Mouse (Mus musculus): ENCODE data around the gene Adad2.

Adad2 gene

DNA sequence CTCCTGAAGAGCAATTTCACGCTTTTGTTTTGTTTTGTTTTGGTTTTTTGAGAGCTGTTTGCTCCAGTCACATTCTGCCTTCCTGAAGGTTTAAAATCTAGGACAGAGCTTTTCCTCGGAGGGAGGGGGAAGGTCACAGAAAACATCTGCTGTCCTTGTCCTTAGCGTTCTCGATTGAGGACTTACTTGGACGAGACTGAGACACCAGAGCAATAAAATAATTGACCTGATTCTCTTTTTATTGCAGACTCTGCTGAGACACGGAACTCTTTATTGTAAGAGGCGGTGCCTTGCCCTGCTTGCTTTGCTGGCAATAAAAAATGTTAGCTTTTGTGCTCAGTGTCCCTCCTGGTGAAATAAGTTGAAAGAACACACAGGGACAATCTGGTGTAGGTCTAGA, 27.3 kb downstream of the Adad2 start:
- DNase-seq (ENCODE audit: low read depth, low spot score) = no peak

DNA sequence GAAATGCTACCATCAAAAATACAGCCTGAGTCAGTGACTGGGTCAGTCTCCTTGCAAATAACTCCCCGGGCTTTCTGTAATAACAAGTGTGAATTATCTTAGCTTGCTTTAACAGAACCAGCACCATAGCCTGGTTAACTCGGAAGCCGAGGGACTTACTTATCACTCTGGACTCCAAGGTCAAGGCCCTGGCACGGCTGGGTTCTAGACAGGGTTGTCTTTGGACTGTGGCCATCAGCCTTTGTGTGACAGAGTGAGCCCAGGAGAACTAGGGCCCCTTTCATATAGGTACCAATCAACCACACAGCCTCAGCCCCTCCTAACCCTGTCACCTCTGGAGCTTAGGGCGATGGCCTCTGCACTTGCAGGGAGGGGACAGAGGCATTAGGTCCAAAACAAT, 28.5 kb downstream of the Adad2 start:
- no peak for DNase-seq (ENCODE audit: low read depth, low spot score)

GRCm38 (mm10) chr8:119642960-119643359, 30.4 kb downstream of the Adad2 start:
- DNase-seq (ENCODE audit: low read depth, low spot score) = no peak

- peak; percentile 24 for DNase-seq (ENCODE audit: low read depth, low spot score)
Observed at GRCm38 (mm10) chr8:119644429-119644960, 31.9 kb downstream of the Adad2 start.

- no peak for DNase-seq (ENCODE audit: low read depth, low spot score)
Observed at GRCm38 (mm10) chr8:119644981-119645597, 32.5 kb downstream of the Adad2 start.

- no peak for DNase-seq (ENCODE audit: low read depth, low spot score)
Observed at GRCm38 (mm10) chr8:119646197-119646596, 33.6 kb downstream of the Adad2 start.

DNA sequence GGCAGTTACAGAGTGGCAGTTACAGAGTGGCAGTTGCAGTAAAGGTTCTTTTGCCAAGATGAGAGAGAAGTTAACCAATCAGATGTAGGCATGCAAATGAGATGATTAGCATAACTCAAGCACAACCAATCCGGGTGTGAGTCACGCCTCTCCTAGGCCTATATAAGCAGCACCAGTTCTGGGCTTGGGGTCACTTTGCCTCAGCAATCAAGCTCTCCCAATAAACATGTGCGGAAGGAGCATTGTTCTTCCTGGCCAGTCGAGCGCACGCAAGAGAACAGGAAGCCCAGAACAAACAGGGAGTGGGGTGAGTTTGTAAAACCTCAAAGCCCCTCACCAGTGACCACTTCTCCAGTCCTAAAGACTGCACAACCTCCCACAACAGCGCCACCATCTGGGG, 34.3 kb downstream of the Adad2 start:
- no peak for DNase-seq (ENCODE audit: low read depth, low spot score)

DNA sequence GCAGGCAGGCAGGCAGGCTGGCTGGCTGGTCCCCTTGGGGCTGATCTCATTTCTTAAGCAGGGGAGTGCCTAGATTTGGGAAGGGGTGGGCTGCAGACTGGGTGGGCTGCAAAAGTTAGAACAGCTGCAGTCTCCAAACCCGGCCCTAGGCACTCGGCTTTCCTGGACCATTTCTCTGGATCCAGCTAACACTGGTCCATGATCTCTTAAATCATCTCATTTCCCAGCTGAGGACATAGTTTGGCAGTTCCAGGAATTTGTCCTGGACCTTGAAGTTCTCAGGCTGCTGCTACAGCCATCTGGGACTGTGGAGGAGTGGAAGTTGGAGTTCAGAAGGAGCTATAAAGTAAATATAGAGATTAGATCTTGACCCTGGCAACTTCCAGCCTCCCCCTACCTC, 38.8 kb downstream of the Adad2 start:
- DNase-seq (ENCODE audit: low read depth, low spot score) = no peak

- no peak for DNase-seq (ENCODE audit: low read depth, low spot score)
Observed at GRCm38 (mm10) chr8:119656709-119657464, 44.3 kb downstream of the Adad2 start.

DNA sequence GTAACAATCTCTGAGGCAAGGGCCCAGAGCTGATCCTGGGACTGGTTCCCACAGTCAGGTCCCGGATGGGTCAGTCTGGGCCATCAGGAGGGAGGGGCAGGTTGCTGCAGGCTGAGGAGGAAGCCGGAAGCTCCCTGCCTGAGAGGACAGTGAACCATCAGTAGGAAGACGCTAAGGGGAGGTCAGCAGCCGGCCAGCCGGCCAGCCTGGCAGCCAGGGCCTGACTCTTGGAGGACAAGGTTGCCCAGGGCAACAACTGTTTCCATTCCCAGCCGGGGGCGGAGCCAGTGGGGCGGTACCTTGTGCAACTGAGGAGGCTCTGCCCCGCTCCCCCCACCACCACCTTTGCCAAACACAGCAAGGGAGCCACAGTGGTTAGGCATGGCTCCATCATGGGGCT, 48.5 kb downstream of the Adad2 start:
- no peak for DNase-seq (ENCODE audit: low read depth, low spot score)

DNA sequence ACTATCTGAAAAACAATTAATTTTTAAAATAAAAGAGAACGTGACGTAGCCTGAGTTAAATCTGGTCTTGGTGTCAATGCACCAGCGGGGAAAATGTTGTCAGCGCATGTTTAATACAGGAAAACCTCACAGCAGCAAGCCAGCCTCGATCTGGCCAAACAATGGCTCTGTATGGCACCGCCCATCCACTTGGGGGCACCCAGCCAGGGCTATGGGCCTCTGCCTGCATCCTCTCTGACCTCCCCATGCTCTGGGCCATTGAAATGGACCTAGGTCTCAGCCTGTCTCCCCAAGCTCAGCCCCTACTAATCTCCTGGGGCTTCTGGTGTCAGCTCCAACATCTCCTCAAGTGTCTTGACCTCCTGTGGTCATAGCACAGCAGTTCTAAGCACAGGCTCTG, 49.3 kb downstream of the Adad2 start:
- no peak for DNase-seq (ENCODE audit: low read depth, low spot score)

DNA sequence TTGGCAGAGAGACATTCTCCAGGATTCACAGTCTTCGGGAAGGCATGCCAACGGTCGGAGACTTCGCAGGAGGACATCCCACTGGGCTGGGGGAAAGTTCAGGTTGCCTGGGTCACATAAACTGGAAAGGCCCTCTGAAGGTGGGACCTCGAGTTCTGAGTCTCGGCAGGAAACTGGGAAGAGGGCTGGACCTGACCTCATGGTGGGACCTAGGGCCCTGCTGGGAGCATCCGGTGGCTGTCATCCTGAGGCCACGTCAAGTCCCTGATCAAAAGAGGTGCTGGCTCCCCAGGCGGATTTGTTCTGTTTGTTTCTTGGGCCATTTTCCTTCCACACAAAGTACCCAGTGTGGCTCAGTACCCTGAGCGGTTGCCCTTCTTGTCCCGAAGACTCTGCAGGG, 50.9 kb downstream of the Adad2 start:
- no peak for DNase-seq (ENCODE audit: low read depth, low spot score)

GRCm38 (mm10) chr8:119665270-119665669, 52.7 kb downstream of the Adad2 start:
- DNase-seq (ENCODE audit: low read depth, low spot score) = no peak
